ENCODE assay signal across 7 mouse cellular contexts in the genomic region with DNA sequence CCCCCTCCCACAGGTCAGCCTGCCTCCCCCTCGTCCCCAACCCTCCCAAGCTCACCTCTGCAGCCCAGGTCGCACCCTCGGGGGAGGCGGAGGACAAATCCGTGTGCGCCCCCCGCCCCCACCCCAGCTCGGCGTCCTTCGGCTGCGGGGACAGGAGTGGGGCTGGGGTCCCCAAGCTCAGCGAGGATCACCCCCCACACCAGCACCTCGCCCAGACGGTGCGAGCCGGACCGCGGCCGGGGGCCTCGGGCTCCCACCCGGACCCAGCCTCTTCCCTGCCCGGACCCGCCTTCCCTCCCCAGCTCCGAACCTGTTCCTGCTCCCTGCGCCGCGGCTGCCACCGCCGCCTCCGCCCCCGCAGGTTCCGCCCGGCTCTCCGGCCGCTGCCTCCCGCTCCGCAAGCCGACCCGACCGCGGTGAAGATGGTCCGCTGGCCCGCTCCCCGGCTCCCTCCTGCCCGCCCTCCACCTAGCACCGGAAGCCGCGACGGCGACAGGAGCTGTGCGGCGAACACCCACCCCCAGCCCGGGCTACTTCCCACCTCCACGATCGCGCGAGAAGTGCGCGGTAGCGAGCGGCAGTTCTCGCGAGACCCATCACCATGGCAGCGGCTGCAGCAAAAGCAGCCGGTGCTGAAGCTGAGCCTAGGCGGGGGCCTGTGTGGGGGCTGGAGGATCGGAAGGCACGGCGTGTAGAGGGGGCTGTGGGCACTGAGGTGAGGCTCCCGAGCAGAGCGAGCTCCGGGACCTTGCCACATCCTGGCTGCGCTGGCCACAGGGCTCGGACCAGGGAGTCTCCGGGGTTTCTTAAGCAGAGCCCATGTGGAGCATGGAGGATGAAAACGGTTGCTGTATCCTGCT. TPM values are rescaled to one million over a fixed set of nuclear protein-coding genes. Genes with fewer than 3 reads are reported as not detected.
DNase-seq lines count a peak whose midpoint lies in the region; ATAC-seq lines count a peak whose summit lies in the region.

Gene Arf3, minus strand, starts transcription at position 545 of the 860 bp plus-strand sequence.

- H3K4me1 ChIP-seq in embryonic facial prominence, embryonic 10.5 days, result peaks cover 20% of the 10 kb centered on the region
- peaks cover 31% of the 10 kb centered on the region for H3K4me1 ChIP-seq in limb, embryonic 10.5 days
- H3K4me1 ChIP-seq in midbrain, embryonic 13.5 days (replicated peaks), result peaks cover 26% of the 10 kb centered on the region

- H3K27ac ChIP-seq in embryonic facial prominence, embryonic 10.5 days (replicated peaks), result peak within 1 kb of the TSS; percentile 94
- peak within 1 kb of the TSS; percentile 96 for H3K27ac ChIP-seq in limb, embryonic 10.5 days
- H3K27ac ChIP-seq in midbrain, embryonic 13.5 days, result peak within 1 kb of the TSS; percentile 95

- H3K4me3 ChIP-seq in embryonic facial prominence, embryonic 10.5 days, result peak within 1 kb of the TSS; percentile 100
- peak within 1 kb of the TSS; percentile 95 for H3K4me3 ChIP-seq in limb, embryonic 10.5 days
- peak within 1 kb of the TSS; percentile 97 for H3K4me3 ChIP-seq in midbrain, embryonic 13.5 days (replicated peaks)

- peak within 1 kb of the TSS; percentile 68 for H3K4me2 ChIP-seq in midbrain, embryonic 13.5 days (replicated peaks)

- ATAC-seq in granulocyte monocyte progenitor cell, adult 5-6 weeks (replicated peaks; ENCODE audit: poor library complexity, severe bottlenecking), result peak; percentile 88
- peak; percentile 96 for ATAC-seq in midbrain, embryonic 13.5 days

- H3K27me3 ChIP-seq in embryonic facial prominence, embryonic 10.5 days (replicated peaks; ENCODE audit: low read depth, poor library complexity, severe bottlenecking), result peaks cover 33% of the 10 kb centered on the region
- H3K27me3 ChIP-seq in limb, embryonic 10.5 days (ENCODE audit: low read depth, poor library complexity, severe bottlenecking), result peaks cover 29% of the 10 kb centered on the region
- H3K27me3 ChIP-seq in midbrain, embryonic 13.5 days, result peaks cover 29% of the 10 kb centered on the region

- WGBS in embryonic facial prominence, embryonic 10.5 days, result under 1% methylated on average over 76 of the region's 76 CpGs
- WGBS in limb, embryonic 10.5 days, result under 1% methylated on average over 76 of the region's 76 CpGs
- WGBS in midbrain, embryonic 13.5 days, result under 1% methylated on average over 69 of the region's 76 CpGs

- peaks cover 33% of the 10 kb centered on the region for H3K36me3 ChIP-seq in embryonic facial prominence, embryonic 10.5 days (replicated peaks)
- H3K36me3 ChIP-seq in limb, embryonic 10.5 days, result peaks cover 37% of the 10 kb centered on the region
- peaks cover 24% of the 10 kb centered on the region for H3K36me3 ChIP-seq in midbrain, embryonic 13.5 days

- peak within 1 kb of the TSS; percentile 99 for H3K9ac ChIP-seq in midbrain, embryonic 13.5 days (replicated peaks)

- DNase-seq in adrenal gland, postnatal 10 days, result peak; percentile 97
- DNase-seq in embryonic facial prominence, embryonic 10.5 days (ENCODE audit: low spot score), result peak; percentile 98
- peak; percentile 93 for DNase-seq in kidney, adult 11 months
- peak; percentile 98 for DNase-seq in limb, embryonic 10.5 days (ENCODE audit: low spot score)
- DNase-seq in spleen, adult 12 weeks (ENCODE audit: low spot score), result peak; percentile 83

- no peaks in the 10 kb centered on the region for H3K9me3 ChIP-seq in embryonic facial prominence, embryonic 10.5 days
- H3K9me3 ChIP-seq in limb, embryonic 10.5 days (replicated peaks), result no peaks in the 10 kb centered on the region
- no peaks in the 10 kb centered on the region for H3K9me3 ChIP-seq in midbrain, embryonic 13.5 days

RNA-seq across cellular contexts. Expression of gene Arf3, which starts in this region (rescaled TPM):
- total RNA-seq in adrenal gland, postnatal 10 days (2021), result 10 to 100 TPM; 92.4 to 94.7 TPM
- polyA plus RNA-seq in embryonic facial prominence, embryonic 10.5 days (2016; fragmentation: Nextera tagmentation; extraction: Ambion mirVana), result 41.6 and 43.1 TPM in 2 replicates
- 39.0 and 41.4 TPM in 2 replicates for total RNA-seq in granulocyte monocyte progenitor cell, adult 5-6 weeks (2014; fragmentation: Nextera tagmentation)
- 29.9 and 32.7 TPM in 2 replicates for total RNA-seq in granulocyte monocyte progenitor cell, adult 5-6 weeks (2017)
- 44.3 and 49.1 TPM in 2 replicates for polyA plus RNA-seq in limb, embryonic 10.5 days (2016; fragmentation: Nextera tagmentation; extraction: Ambion mirVana)
- polyA plus RNA-seq in midbrain, embryonic 13.5 days (2015; fragmentation: Nextera tagmentation; extraction: Ambion mirVana), result 57.5 and 66.0 TPM in 2 replicates

Comparison
In these comparisons a context has a peak if more than half of its experiments do, and no peak if none do; other contexts are left out.
1. Peak in every context shown above with its lines: DNase-seq, ATAC-seq, H3K4me3 ChIP-seq and H3K27ac ChIP-seq.